Mouse (Mus musculus) hindbrain, postnatal 0 days (tissue): Measurements from ENCODE around the gene Klf11. TPM values are rescaled to one million over a fixed set of nuclear protein-coding genes. Genes with fewer than 3 reads are reported as not detected.
"Not testable (repeated sequence)": the region's sequence is repeated elsewhere in the genome, so short reads cannot be mapped to it uniquely, and the experiment has no call there.

Source experiments
- ATAC-seq: fragments of 200-750 bp; cut with Nextera tagmentation; 2 replicates; pipeline ENCODE4 v1.8.0; 2017; ENCODE audit warnings: mild to moderate bottlenecking, moderate TSS enrichment, moderate library complexity
- DNase-seq: peaks from one replicate; pipeline ENCODE4 v3.0.0-alpha.2; 2015; ENCODE audit warnings: low spot score
- H3K27ac ChIP-seq: fragments of 300-500 bp; sonication (generic); 2 replicates; pipeline ENCODE4 v1.5.1; 2014; ENCODE audit warnings: mild to moderate bottlenecking
- H3K27me3 ChIP-seq: fragments of 300-500 bp; sonication (generic); 2 replicates; pipeline ENCODE4 v1.6.1; 2014; ENCODE audit warnings: low read length, mixed read lengths; ENCODE audit not compliant: insufficient read depth
- H3K36me3 ChIP-seq: fragments of 300-500 bp; sonication (generic); 2 replicates; pipeline ENCODE4 v1.6.1; 2014; ENCODE audit warnings: low read length, mixed read lengths; ENCODE audit not compliant: insufficient read depth
- H3K4me1 ChIP-seq: fragments of 300-500 bp; sonication (generic); 2 replicates; pipeline ENCODE4 v1.6.1; 2014; ENCODE audit warnings: antibody characterized with exemption, low read length, mixed read lengths; ENCODE audit not compliant: insufficient read depth
- H3K4me2 ChIP-seq: fragments of 300-500 bp; sonication (generic); 2 replicates; pipeline ENCODE4 v1.6.1; 2014; ENCODE audit warnings: low read depth, mild to moderate bottlenecking, low read length, moderate library complexity, mixed read lengths
- H3K4me3 ChIP-seq: fragments of 300-500 bp; sonication (generic); 2 replicates; pipeline ENCODE4 v1.5.1; 2014; ENCODE audit warnings: low read length
- H3K9ac ChIP-seq: fragments of 300-500 bp; sonication (generic); replicated peaks from 2 replicates; pipeline ENCODE4 v1.6.1; 2014; ENCODE audit warnings: mild to moderate bottlenecking, low read length, moderate library complexity, mixed read lengths
- H3K9me3 ChIP-seq: fragments of 300-500 bp; sonication (generic); 2 replicates; pipeline ENCODE4 v1.6.1; 2016; ENCODE audit warnings: low read length, mixed read lengths
- CTCF ChIP-seq: IDR thresholded peaks from 2 replicates; pipeline ENCODE4 v1.5.1; 2016; ENCODE audit warnings: antibody characterized with exemption, control low read depth, low read depth
- WGBS: fragments of 180-500 bp; shearing (Covaris S2); extraction: QIAGEN DNeasy Blood & Tissue Kit; methylation state at CpG from one replicate; pipeline ENCODE4 v1.1.7; 2014; 5-methylcytosine and 5-hydroxymethylcytosine counted together
- polyA plus RNA-seq: library from polyadenylated mRNA; unstranded; fragments of >200 nt; fragmentation: Nextera tagmentation; extraction: Ambion mirVana; gene quantifications from 2 replicates; pipeline ENCODE4 v1.2.1, GENCODE M21; 2015
- total RNA-seq: library from RNA; depleted of rRNA; stranded (reverse); fragments of >200 nt; gene quantifications from 2 replicates; pipeline ENCODE4 v1.2.3, GENCODE M21; 2014

The Klf11 gene
- total and polyA plus RNA-seq, 2 experiments from 2014 or later: 20.4 to 28.3 TPM

DNA sequence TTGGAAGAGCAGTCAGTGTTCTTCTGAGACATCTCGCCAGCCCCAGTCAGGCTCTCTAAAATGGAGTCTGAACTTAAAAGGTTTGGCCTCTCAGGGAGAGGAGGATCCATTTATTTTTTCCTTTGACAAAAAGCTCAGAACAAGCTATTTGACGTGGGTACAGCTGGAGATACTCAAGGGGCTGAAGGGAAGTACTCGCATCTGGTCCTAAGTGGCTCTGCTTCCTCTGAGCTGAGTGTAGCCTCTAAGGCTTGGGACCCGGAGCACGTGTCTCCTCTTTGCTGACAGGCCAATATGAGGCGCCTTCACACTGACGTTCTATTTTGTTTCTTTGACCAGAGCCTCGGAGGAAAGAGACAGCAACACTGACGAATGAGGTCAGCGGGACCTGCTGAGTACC, 48.5 kb downstream of the Klf11 start:
- Histone ChIP-seq H3K27ac (no peak overlapping the region), H3K9ac (no peak overlapping the region), H3K36me3 (no peaks in the 10 kb centered on the region), H3K4me2 (no peak overlapping the region), H3K4me1 (no peaks in the 10 kb centered on the region), H3K27me3 (no peaks in the 10 kb centered on the region), H3K9me3 (no peaks in the 10 kb centered on the region), H3K4me3 (no peak overlapping the region)
- no peak for TF ChIP-seq CTCF
- ATAC-seq (no peak), DNase-seq (no peak)
- 64% methylated on average over 10 of the region's 10 CpGs for WGBS

DNA sequence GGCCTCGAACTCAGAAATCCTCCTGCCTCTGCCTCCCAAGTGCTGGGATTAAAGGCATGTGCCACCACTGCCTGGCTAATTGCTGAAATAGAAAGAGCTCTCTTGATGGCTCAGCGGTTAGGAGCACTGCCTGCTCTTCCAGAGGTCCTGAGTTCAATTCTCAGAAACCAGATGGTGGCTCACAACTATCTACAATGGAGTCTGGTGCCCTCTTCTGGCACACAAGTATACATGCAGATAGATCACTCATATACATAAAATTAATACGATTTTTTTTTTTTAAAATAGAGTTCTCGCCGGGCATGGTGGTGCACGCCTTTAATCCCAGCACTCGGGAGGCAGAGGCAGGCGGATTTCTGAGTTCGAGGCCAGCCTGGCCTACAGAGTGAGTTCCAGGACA, 50.5 kb downstream of the Klf11 start:
- H3K36me3 ChIP-seq, H3K27ac ChIP-seq, H3K9ac ChIP-seq, H3K4me2 ChIP-seq, H3K4me1 ChIP-seq, ATAC-seq, DNase-seq, H3K27me3 ChIP-seq, H3K9me3 ChIP-seq, H3K4me3 ChIP-seq: not testable (repeated sequence)
- TF ChIP-seq CTCF: peak; percentile 13; the same call in 1 of the 2 replicates
- 89% methylated on average over 9 of the region's 9 CpGs for WGBS

DNA sequence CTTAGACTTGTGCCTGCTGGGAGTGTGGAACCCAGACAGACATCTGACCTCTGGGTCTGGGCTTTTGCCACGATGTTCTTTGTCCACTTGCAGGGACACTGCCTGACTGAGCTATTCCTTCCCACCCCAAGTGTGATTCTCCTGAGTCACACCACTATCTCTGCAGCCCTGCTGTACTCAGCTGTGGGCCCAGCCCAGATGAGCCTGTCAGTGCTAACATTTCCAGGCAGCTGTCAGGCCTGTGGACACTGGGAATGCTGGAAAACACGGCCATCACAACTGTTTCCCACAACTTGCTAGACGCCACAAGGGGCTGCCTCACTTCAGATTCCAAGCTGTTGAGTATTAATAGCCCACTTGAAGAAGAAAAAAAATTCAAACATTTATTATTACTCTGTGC, 51.9 kb downstream of the Klf11 start:
- H3K4me1 ChIP-seq: peaks cover 7% of the 10 kb centered on the region; the same call in 1 of the 2 replicates
- WGBS: 75% methylated on average over 3 of the region's 3 CpGs
- H3K4me2 ChIP-seq: no peak overlapping the region
- H3K27me3 ChIP-seq: no peaks in the 10 kb centered on the region
- no peaks in the 10 kb centered on the region for H3K36me3 ChIP-seq
- TF ChIP-seq CTCF: no peak
- no peak overlapping the region for H3K4me3 ChIP-seq
- no peak overlapping the region for H3K9ac ChIP-seq
- ATAC-seq (no peak), DNase-seq (no peak)
- H3K9me3 ChIP-seq: no peaks in the 10 kb centered on the region
- H3K27ac ChIP-seq: no peak overlapping the region

DNA sequence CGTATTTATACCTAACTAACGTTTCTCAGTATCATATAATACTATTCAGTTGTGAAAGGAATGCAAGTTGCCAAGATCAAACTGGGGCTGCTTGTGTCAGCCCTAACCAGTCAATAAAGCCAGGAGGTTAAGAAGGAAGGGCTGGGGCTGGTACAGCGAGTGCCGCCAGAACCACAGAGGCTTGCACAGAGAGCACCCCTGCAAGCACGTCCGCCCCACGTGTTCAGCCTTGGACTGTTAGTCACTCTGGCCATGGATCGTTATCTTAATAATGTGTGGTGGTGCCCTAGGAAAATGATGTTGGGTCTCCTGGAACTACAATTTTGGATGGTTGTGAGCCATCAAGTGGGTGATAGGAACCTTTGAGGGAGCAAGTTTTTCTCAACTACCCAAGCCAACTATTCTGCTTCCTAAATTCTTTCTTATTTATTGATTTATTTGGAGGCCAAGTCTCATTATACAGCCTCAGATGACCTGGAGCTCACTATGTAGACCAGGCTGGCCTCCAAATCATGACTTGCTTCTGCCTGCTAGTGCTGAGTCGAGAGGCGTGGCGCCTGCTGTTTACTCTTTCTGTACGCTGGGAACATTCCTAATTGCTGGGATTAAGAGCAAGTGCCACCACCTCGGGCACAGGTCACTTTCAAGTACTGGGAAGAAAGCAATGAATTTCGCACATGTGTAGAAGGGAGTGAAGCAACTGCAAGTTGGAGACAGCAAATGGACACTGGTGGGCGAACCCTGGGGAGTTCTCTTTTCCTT, 54.6 kb downstream of the Klf11 start:
- Histone ChIP-seq H3K27me3 (no peaks in the 10 kb centered on the region), H3K36me3 (no peaks in the 10 kb centered on the region), H3K9ac (no peak overlapping the region), H3K27ac (no peak overlapping the region), H3K4me2 (no peak overlapping the region), H3K4me3 (no peak overlapping the region), H3K9me3 (no peaks in the 10 kb centered on the region), H3K4me1 (peaks cover 7% of the 10 kb centered on the region; the same call in 1 of the 2 replicates)
- TF ChIP-seq CTCF: no peak
- DNase-seq: no peak
- no peak for ATAC-seq
- 86% methylated on average over 15 of the region's 15 CpGs for WGBS

DNA sequence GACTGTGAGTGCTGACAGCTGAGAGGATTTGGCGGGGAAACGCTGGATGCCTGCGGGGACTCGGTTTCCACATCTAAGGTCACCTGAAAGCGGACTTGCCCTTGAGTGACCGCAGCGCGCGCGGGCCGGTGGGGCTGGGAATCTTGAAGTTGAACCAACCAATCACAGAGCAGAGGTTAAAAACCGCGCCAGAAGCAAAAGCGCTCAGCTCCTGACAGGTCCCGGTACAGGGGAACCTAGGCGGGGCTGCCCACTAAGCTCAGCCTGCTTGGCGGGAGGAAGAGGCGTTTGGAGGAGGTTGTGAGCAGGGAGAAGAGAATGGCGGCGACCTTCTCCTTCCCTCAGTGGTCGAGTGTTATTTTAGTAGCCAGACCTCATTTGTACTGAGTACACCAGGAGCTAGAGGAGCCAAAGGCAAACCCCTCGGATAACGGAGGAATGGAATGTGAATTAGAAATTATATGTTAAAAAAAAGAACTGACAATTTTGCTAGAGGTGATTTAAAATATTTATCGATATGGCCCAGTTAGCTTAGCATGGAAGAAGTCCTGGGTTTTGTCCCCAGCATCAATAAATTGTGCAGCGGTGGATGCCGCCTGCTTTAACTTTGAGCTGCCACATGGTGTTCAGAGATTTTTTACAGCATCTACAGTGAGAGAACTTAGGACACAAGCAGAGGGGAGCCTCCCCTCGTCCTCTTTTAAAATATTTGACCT, 55.8 kb downstream of the Klf11 start:
- Histone ChIP-seq H3K27me3 (no peaks in the 10 kb centered on the region), H3K4me3 (peak overlapping the region; percentile 80), H3K4me1 (peaks cover 7% of the 10 kb centered on the region; the same call in 1 of the 2 replicates), H3K36me3 (no peaks in the 10 kb centered on the region), H3K9me3 (no peaks in the 10 kb centered on the region), H3K9ac (no peak overlapping the region), H3K4me2 (peak overlapping the region; percentile 88), H3K27ac (no peak overlapping the region)
- no peak for TF ChIP-seq CTCF
- 2% methylated on average over 27 of the region's 27 CpGs for WGBS
- no peak for ATAC-seq
- peak; percentile 16 for DNase-seq

DNA sequence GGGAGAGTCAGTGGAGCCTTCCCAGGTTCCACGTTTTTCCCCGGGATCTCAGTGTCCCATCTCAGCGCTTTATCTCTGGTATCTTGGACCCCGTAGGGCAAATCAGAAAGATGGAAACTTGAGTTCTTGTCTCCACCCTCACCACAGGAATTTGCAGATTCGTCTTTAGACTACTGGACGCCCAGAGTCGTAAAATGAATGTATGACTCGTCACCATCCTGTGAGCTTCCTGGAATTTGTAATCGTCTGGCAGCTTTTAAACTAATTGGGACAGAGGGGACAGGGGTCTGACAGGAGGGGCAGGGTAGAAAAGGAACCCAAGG, 56.4 kb downstream of the Klf11 start:
- 0% methylated on average over 9 of the region's 9 CpGs for WGBS
- H3K36me3 ChIP-seq: no peaks in the 10 kb centered on the region
- H3K4me2 ChIP-seq: peak overlapping the region; percentile 88
- no peaks in the 10 kb centered on the region for H3K9me3 ChIP-seq
- DNase-seq (no peak), ATAC-seq (no peak)
- no peaks in the 10 kb centered on the region for H3K27me3 ChIP-seq
- TF ChIP-seq CTCF: no peak
- H3K9ac ChIP-seq: no peak overlapping the region
- H3K4me3 ChIP-seq: peak overlapping the region; percentile 80
- no peak overlapping the region for H3K27ac ChIP-seq
- peaks cover 7% of the 10 kb centered on the region; the same call in 1 of the 2 replicates for H3K4me1 ChIP-seq
